Mouse (Mus musculus) adrenal gland, postnatal 10 days (tissue): ENCODE results near the gene Xbp1. TPM values are rescaled to one million over a fixed set of nuclear protein-coding genes. Genes with fewer than 3 reads are reported as not detected.
"Not testable (repeated sequence)": the region's sequence is repeated elsewhere in the genome, so short reads cannot be mapped to it uniquely, and the experiment has no call there.

Experiments
- DNase-seq: peaks from one replicate; pipeline ENCODE4 v3.0.0; 2021; ENCODE audit warnings: mixed read lengths
- total RNA-seq, 2 experiments: library from RNA; stranded (reverse); gene quantifications; 2 replicates each; pipeline ENCODE4 v1.2.3; 2021

The Xbp1 gene
- total RNA-seq, 2 experiments from 2014 or later = 100 to 121 TPM

GRCm38 (mm10) chr11:5528841-5529240 lies 8.4 kb downstream of the Xbp1 start:
- DNase-seq = peak; percentile 58

- DNase-seq = no peak
Measured at GRCm38 (mm10) chr11:5530172-5530571, 9.7 kb downstream of the Xbp1 start.

- DNase-seq = no peak
Measured at GRCm38 (mm10) chr11:5530717-5531116, 10.3 kb downstream of the Xbp1 start.

- DNase-seq = no peak
Measured at GRCm38 (mm10) chr11:5533108-5533507, 12.6 kb downstream of the Xbp1 start.

GRCm38 (mm10) chr11:5537454-5537853 lies 17.0 kb downstream of the Xbp1 start:
- DNase-seq = not testable (repeated sequence)

- no peak for DNase-seq
Measured at GRCm38 (mm10) chr11:5540331-5540730, 19.9 kb downstream of the Xbp1 start.

GRCm38 (mm10) chr11:5541230-5541798 lies 20.9 kb downstream of the Xbp1 start:
- no peak for DNase-seq

GRCm38 (mm10) chr11:5541799-5542481 lies 21.5 kb downstream of the Xbp1 start, which contains the start of gene Ccdc117:
Gene Ccdc117, minus strand, starts transcription at chr11:5542187.
- peak; percentile 92 for DNase-seq

- DNase-seq = no peak
Measured at GRCm38 (mm10) chr11:5542482-5543185, 22.2 kb downstream of the Xbp1 start.

GRCm38 (mm10) chr11:5543281-5543680 lies 22.8 kb downstream of the Xbp1 start:
- DNase-seq = no peak

- not testable (repeated sequence) for DNase-seq
Measured at GRCm38 (mm10) chr11:5544709-5545108, 24.2 kb downstream of the Xbp1 start.

GRCm38 (mm10) chr11:5545457-5545856 lies 25.0 kb downstream of the Xbp1 start:
- no peak for DNase-seq

GRCm38 (mm10) chr11:5546693-5547092 lies 26.2 kb downstream of the Xbp1 start:
- no peak for DNase-seq

- no peak for DNase-seq
Measured at GRCm38 (mm10) chr11:5551430-5551829, 31.0 kb downstream of the Xbp1 start.

- DNase-seq = no peak
Measured at GRCm38 (mm10) chr11:5551931-5552330, 31.5 kb downstream of the Xbp1 start.

GRCm38 (mm10) chr11:5560273-5560672 lies 39.8 kb downstream of the Xbp1 start:
- no peak for DNase-seq

- DNase-seq = no peak
Measured at GRCm38 (mm10) chr11:5562625-5563268, 42.3 kb downstream of the Xbp1 start.

- no peak for DNase-seq
Measured at GRCm38 (mm10) chr11:5563898-5564297, 43.4 kb downstream of the Xbp1 start.

GRCm38 (mm10) chr11:5565596-5565995 lies 45.1 kb downstream of the Xbp1 start:
- no peak for DNase-seq

- DNase-seq = no peak
Measured at GRCm38 (mm10) chr11:5566506-5566905, 46.0 kb downstream of the Xbp1 start.

GRCm38 (mm10) chr11:5567654-5568053 lies 47.2 kb downstream of the Xbp1 start:
- no peak for DNase-seq

GRCm38 (mm10) chr11:5568082-5568481 lies 47.6 kb downstream of the Xbp1 start:
- no peak for DNase-seq

- no peak for DNase-seq
Measured at GRCm38 (mm10) chr11:5569474-5569873, 49.0 kb downstream of the Xbp1 start, which contains the start of gene Ankrd36. Gene Ankrd36, plus strand, starts transcription at chr11:5569684.
